Mouse (Mus musculus) hindbrain, embryonic 11.5 days (tissue): Measurements from ENCODE around the gene Cracr2a. TPM values are rescaled to one million over a fixed set of nuclear protein-coding genes. Genes with fewer than 3 reads are reported as not detected.

Experiments used
- ATAC-seq: fragments of 200-750 bp; cut with Nextera tagmentation; 2 replicates; pipeline ENCODE4 v1.8.0; 2017; ENCODE audit warnings: mild to moderate bottlenecking, moderate TSS enrichment, moderate library complexity; ENCODE audit not compliant: low FRiP score
- DNase-seq: peaks from one replicate; pipeline ENCODE4 v3.0.0-alpha.2; 2015; ENCODE audit warnings: low spot score
- H3K27ac ChIP-seq: fragments of 300-500 bp; sonication (generic); 2 replicates; pipeline ENCODE4 v1.5.1; 2014; ENCODE audit warnings: mild to moderate bottlenecking, low read depth, low read length
- H3K27me3 ChIP-seq: fragments of 300-500 bp; sonication (generic); 2 replicates; pipeline ENCODE4 v1.6.1; 2014; ENCODE audit warnings: mild to moderate bottlenecking, low read length, moderate library complexity, mixed read lengths; ENCODE audit not compliant: control insufficient read depth, insufficient read depth
- H3K36me3 ChIP-seq: fragments of 300-500 bp; sonication (generic); 2 replicates; pipeline ENCODE4 v1.6.1; 2014; ENCODE audit warnings: mild to moderate bottlenecking, low read length, moderate library complexity, mixed read lengths; ENCODE audit not compliant: control insufficient read depth, insufficient read depth
- H3K4me1 ChIP-seq: fragments of 300-500 bp; sonication (generic); replicated peaks from 2 replicates; pipeline ENCODE4 v1.6.1; 2014; ENCODE audit warnings: low read length, mixed read lengths; ENCODE audit not compliant: control insufficient read depth, insufficient read depth
- H3K4me2 ChIP-seq: fragments of 300-500 bp; sonication (generic); replicated peaks from 2 replicates; pipeline ENCODE4 v1.6.1; 2014; ENCODE audit warnings: mild to moderate bottlenecking, low read depth, low read length
- H3K4me3 ChIP-seq: fragments of 300-500 bp; sonication (generic); 2 replicates; pipeline ENCODE4 v1.5.1; 2014; ENCODE audit warnings: low read depth, low read length
- H3K9ac ChIP-seq: fragments of 300-500 bp; sonication (generic); 2 replicates; pipeline ENCODE4 v1.6.1; 2014; ENCODE audit warnings: low read depth, low read length
- H3K9me3 ChIP-seq: fragments of 300-500 bp; sonication (generic); 2 replicates; pipeline ENCODE4 v1.6.1; 2016; ENCODE audit warnings: low read length; ENCODE audit not compliant: control insufficient read depth
- WGBS: fragments of 180-500 bp; shearing (Covaris S2); extraction: QIAGEN DNeasy Blood & Tissue Kit; methylation state at CpG from one replicate; pipeline ENCODE4 v1.1.7; 2014; 5-methylcytosine and 5-hydroxymethylcytosine counted together
- polyA plus RNA-seq: library from polyadenylated mRNA; unstranded; fragments of >200 nt; fragmentation: Nextera tagmentation; extraction: Ambion mirVana; gene quantifications from 2 replicates; pipeline ENCODE4 v1.2.1, GENCODE M21; 2014

Cracr2a gene
- polyA plus RNA-seq, 1 experiment from 2014 or later = 0.83 TPM

DNA sequence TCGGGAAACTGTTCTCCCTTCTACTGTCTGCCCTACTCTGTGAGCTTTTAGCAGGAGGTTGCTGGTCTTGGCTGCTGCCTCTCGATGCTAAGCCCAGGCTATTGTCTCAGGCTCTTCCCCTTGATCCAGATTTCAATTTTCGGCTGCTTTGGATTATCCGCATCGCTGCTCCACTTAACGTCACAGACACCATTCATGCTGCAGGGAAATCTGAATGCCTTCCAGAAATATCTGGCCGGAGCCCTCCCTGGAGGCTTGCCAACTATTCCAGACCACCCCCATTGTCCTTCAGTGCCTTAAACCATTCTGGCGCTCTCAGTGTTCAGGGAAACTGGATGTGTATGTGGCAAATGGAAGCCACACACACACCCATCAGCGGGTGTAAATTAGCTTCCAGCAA lies 66.3 kb downstream of the Cracr2a start:
- Histone ChIP-seq H3K9ac (no peak overlapping the region), H3K27me3 (no peaks in the 10 kb centered on the region), H3K27ac (no peak overlapping the region), H3K9me3 (no peaks in the 10 kb centered on the region), H3K4me2 (no peak overlapping the region), H3K4me3 (no peak overlapping the region), H3K36me3 (no peaks in the 10 kb centered on the region), H3K4me1 (no peaks in the 10 kb centered on the region)
- 39% methylated on average over 9 of the region's 9 CpGs for WGBS
- DNase-seq = peak; percentile 54
- peak; percentile 62 for ATAC-seq

DNA sequence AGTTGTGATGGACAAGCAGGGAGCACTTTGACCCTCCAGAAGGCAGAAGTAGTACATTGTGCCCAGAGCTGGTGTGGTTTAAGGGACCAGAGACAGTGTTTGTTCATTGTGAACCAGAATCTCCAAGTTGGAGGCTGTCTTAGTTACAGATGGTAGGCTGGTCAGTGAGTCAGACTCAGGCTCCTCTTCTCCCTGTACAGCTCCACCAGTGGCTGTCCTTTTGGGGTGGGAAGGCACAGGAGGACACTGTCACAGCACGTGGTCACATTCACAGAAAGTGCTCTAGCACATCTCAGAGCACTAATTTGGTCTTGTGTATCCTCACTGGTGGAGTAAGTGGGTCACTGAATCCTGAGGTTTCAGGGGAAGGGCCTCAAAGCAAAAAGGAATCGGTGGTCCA lies 68.1 kb downstream of the Cracr2a start:
- no peak overlapping the region for H3K27ac ChIP-seq
- H3K9ac ChIP-seq = no peak overlapping the region
- H3K27me3 ChIP-seq = no peaks in the 10 kb centered on the region
- no peaks in the 10 kb centered on the region for H3K4me1 ChIP-seq
- H3K9me3 ChIP-seq = no peaks in the 10 kb centered on the region
- WGBS = 83% methylated on average over 2 of the region's 2 CpGs
- no peaks in the 10 kb centered on the region for H3K36me3 ChIP-seq
- no peak for ATAC-seq
- no peak overlapping the region for H3K4me2 ChIP-seq
- H3K4me3 ChIP-seq = no peak overlapping the region
- DNase-seq = no peak

DNA sequence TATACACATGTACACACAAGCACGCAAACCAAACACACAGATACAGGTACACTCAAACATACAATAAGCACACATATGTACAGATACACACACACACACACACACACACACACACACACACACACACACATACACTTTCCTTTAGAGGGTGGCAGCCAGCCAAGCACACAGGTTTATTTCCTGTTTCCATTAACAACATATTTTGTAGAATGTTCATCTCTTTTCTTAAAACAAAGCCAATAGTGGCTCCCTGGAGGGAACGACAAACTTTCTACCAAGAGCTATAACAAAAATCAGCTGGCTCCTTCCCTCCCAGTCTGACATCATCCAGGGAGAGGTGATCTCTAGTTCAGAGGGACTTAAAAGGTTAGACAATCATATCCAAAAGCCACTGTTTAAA lies 73.7 kb downstream of the Cracr2a start:
- Histone ChIP-seq H3K36me3 (no peaks in the 10 kb centered on the region), H3K4me1 (no peaks in the 10 kb centered on the region), H3K4me3 (no peak overlapping the region), H3K27ac (no peak overlapping the region), H3K9ac (no peak overlapping the region), H3K9me3 (no peaks in the 10 kb centered on the region), H3K27me3 (no peaks in the 10 kb centered on the region), H3K4me2 (no peak overlapping the region)
- 87% methylated on average over 2 of the region's 2 CpGs for WGBS
- ATAC-seq (no peak), DNase-seq (no peak)

DNA sequence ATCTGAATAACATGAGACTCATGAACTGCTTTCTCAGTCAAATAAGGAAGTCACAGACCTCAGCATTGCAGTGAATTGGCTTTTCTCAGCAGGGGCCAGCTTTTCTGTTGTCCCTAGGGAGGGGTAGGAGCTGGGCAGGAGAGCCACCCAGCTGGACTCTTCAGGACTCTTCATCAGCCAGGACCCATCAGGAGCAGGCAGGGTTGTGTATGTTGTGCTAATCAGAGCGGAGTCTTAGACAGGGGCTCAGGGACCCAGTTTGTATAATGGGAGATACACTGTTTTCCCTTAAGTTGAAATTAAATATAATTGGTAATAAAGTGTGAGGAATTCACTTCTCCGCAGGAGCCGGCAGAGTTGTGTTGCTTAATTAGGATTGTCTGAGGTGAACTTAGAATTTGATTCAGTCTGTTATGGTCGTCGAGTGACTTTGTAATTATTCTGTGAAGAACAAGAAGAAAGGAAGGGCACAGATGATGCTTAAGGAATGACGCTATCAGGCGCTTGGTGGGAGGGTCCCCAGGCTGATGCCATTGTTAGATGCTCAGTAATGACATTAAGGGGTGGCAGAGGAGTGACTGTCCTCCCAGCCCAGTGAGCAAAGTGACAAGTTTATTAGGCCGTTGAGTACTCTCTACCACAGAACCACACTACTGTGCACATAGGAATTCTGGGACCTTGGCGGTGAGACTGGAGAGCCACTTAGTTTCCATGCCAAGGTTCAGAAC lies 74.5 kb downstream of the Cracr2a start:
- Histone ChIP-seq H3K9me3 (no peaks in the 10 kb centered on the region), H3K9ac (no peak overlapping the region), H3K27me3 (no peaks in the 10 kb centered on the region), H3K4me2 (no peak overlapping the region), H3K4me1 (no peaks in the 10 kb centered on the region), H3K27ac (0 out of 2 replicates have a peak overlapping the region, but pooled peaks have one; percentile 14), H3K4me3 (no peak overlapping the region), H3K36me3 (no peaks in the 10 kb centered on the region)
- ATAC-seq (peak; percentile 53; the same call in 1 of the 2 replicates), DNase-seq (no peak)
- WGBS = 62% methylated on average over 9 of the region's 9 CpGs

DNA sequence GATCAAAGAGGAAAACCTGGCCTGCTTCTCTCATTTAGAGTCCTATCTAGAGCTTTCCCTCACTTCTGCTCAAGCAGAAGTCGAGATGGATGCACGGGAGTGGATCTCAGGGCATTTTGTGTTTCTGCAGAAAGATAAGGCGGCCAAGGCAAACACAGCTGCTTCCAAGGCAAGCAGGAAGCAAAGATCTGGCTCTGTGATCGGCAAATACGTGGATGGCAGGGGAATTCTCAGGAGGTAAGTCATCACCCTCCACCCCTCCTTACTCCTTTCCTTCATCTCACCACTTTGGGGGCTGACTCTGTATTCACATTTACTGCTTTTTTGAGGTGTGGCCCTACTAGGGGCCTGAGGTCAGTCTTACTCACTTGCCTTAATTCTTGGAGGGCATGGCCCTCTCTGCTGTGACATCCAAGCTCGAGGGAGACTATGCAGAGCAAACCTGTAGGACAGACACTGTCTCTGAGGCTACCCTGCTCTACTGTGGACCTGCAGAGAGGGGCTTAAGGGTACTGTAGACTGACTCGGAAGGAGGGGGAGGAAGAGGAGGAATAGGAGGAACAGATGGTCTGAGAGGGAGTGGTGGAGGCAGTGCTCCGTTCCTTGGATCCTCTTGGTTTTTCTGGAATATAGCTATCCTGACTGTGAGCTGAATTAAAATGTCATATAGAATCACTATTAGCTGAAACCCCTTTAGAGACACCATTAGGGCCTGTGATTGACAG lies 80.1 kb downstream of the Cracr2a start:
- Histone ChIP-seq H3K4me1 (no peaks in the 10 kb centered on the region), H3K9ac (no peak overlapping the region), H3K27me3 (no peaks in the 10 kb centered on the region), H3K36me3 (no peaks in the 10 kb centered on the region), H3K27ac (no peak overlapping the region), H3K4me3 (no peak overlapping the region), H3K9me3 (no peaks in the 10 kb centered on the region), H3K4me2 (no peak overlapping the region)
- DNase-seq = no peak
- no peak for ATAC-seq
- 62% methylated on average over 8 of the region's 8 CpGs for WGBS

DNA sequence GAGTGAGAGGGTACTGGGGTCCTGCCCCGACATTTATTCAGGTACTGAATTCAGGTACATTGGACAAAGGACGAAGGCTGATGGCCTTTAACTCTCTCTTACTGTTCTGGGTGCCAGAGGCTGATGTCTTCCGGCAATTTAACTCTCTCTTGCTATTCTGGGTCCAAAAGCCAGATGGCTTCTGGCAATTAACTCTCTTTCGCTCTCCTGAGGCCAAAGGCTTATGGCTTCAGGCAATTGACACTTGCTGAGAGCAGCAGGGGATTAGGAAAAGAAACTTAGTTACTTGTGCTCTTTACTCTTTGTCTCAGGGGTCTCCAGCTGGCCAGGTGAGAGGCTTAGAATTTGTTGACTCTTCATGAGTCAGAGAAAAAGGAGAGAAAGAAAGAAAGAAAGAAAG lies 94.8 kb downstream of the Cracr2a start:
- H3K4me1 ChIP-seq = no peaks in the 10 kb centered on the region
- no peak overlapping the region for H3K9ac ChIP-seq
- no peak overlapping the region for H3K27ac ChIP-seq
- WGBS = 37% methylated on average over 4 of the region's 4 CpGs
- ATAC-seq (no peak), DNase-seq (no peak)
- no peak overlapping the region for H3K4me3 ChIP-seq
- H3K9me3 ChIP-seq = no peaks in the 10 kb centered on the region
- H3K4me2 ChIP-seq = no peak overlapping the region
- no peaks in the 10 kb centered on the region for H3K36me3 ChIP-seq
- no peaks in the 10 kb centered on the region for H3K27me3 ChIP-seq

DNA sequence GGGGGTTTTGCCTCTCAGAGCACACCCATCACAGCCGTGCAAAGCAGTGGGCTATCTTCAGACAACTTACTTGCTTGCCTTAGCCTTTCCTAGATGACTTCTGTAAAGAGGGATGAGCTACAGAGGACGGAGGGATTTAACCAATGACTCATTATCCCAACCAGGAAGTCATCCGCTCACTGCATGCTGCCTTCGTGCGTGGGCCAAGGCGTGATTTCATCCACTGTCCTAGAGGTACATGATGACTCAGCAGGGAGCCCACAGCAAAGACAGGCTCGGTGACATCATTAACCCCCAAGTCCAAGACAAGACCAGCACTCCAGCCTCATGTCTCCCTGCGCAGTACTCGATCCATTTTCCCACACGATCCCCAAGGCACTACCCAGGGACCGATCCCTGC lies 96.0 kb downstream of the Cracr2a start:
- DNase-seq (no peak), ATAC-seq (no peak)
- H3K27ac ChIP-seq = no peak overlapping the region
- H3K4me1 ChIP-seq = no peaks in the 10 kb centered on the region
- no peak overlapping the region for H3K9ac ChIP-seq
- H3K36me3 ChIP-seq = no peaks in the 10 kb centered on the region
- no peaks in the 10 kb centered on the region for H3K9me3 ChIP-seq
- H3K4me3 ChIP-seq = no peak overlapping the region
- H3K27me3 ChIP-seq = no peaks in the 10 kb centered on the region
- WGBS = 89% methylated on average over 11 of the region's 11 CpGs
- no peak overlapping the region for H3K4me2 ChIP-seq

DNA sequence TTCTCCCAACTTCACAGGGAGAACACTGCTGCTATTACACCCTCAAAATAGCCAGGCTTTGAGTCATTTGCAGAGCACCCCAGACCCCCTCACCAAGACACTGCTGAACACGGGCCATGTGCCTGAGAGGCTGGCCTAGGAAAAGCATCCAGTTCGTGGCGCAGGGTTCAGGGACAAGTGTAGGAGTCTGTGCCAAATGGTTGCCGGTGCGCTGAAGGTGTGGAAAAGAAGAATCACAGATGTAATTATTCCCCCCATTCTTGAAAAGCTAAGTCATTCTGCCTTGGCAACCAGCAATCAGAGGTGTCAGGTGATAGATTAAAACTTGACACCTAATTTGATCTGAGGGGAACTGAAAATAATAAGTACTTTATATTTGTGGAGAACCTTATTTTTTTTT lies 98.3 kb downstream of the Cracr2a start:
- DNase-seq (no peak), ATAC-seq (no peak)
- 79% methylated on average over 5 of the region's 5 CpGs for WGBS
- no peak overlapping the region for H3K4me3 ChIP-seq
- no peaks in the 10 kb centered on the region; the same call in 1 of the 2 replicates for H3K27me3 ChIP-seq
- no peaks in the 10 kb centered on the region for H3K4me1 ChIP-seq
- H3K27ac ChIP-seq = no peak overlapping the region
- no peaks in the 10 kb centered on the region for H3K9me3 ChIP-seq
- H3K36me3 ChIP-seq = no peaks in the 10 kb centered on the region
- no peak overlapping the region for H3K4me2 ChIP-seq
- H3K9ac ChIP-seq = no peak overlapping the region

DNA sequence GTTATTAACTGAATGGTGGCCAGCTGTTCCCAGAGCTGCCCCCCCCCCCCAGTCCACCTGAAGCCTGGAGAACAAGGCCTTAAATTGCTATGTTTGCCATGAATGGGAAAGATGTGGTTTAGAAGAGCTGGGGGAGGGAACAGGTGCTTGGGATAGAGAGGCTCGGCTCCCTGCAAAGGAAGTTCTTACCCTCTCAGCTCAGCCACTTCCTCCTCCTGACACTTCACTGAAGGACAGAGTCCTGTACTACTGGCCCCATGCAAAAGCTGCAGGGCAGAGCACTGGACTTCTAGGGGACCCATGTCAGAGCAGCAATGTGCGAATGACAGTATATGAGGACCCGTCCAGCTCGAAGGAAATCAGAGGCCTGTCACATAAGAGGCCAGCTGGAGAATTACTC lies 98.8 kb downstream of the Cracr2a start:
- no peak overlapping the region for H3K4me2 ChIP-seq
- no peak for ATAC-seq
- 89% methylated on average over 4 of the region's 4 CpGs for WGBS

More for the DNA sequence above, 98.8 kb downstream of the Cracr2a start:
- H3K9ac ChIP-seq = no peak overlapping the region
- no peak overlapping the region for H3K27ac ChIP-seq
- H3K9me3 ChIP-seq = no peaks in the 10 kb centered on the region
- H3K27me3 ChIP-seq = no peaks in the 10 kb centered on the region; the same call in 1 of the 2 replicates
- H3K36me3 ChIP-seq = no peaks in the 10 kb centered on the region
- no peaks in the 10 kb centered on the region for H3K4me1 ChIP-seq
- DNase-seq = no peak
- H3K4me3 ChIP-seq = no peak overlapping the region
